Mouse (Mus musculus): ENCODE results near the gene Tnfaip8l3. TPM values are rescaled to one million over a fixed set of nuclear protein-coding genes. Genes with fewer than 3 reads are reported as not detected.

The Tnfaip8l3 gene
- 0.32 and 0.53 TPM in 2 replicates for polyA plus RNA-seq (2015; fragmentation: Nextera tagmentation; extraction: Ambion mirVana)

DNA sequence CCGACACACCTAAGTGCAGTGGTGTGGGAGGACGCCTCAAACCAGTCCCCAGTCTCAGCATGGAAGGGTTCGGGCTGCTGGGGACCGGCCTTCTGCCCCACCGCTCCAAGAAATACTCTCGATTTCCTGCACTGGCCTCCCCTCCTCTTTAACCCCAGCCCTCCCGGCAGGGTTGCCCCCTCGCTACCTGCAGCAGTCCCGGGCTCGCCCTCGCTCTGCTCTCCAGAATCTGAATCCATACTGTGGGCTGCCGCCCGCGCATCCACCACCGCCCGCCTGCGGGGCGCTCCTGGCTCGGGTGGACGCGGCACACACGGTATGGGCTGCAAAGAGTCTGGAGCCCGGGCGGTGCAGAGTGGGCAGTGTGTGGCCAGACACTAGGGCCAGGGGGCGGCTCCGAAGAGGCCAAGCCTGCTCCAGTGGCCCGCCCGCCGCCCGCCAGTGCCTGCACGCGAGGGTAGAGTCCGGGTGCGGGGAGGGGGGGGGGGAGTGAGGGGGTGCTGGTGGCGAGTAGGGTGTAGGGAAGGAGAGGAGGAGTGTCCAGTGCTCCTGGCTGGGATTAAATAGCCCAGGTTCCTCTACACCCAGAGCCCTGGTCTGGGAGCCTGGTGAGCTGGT, at the start of gene Tnfaip8l3:
TSS of gene Tnfaip8l3 (minus strand) at position 357 of the 618 bp plus-strand sequence.
- peak within 1 kb of the TSS; percentile 98 for H3K4me2 ChIP-seq
- WGBS, result under 1% methylated on average over 34 of the region's 35 CpGs
- peak within 1 kb of the TSS; percentile 40 for H3K9ac ChIP-seq

GRCm38 (mm10) chr9:54112726-54113125, 44.5 kb upstream of the Tnfaip8l3 start:
- Histone ChIP-seq H3K9me3 (replicated peaks) (no peaks in the 10 kb centered on the region), H3K4me2 (no peak overlapping the region), H3K4me1 (replicated peaks) (no peaks in the 10 kb centered on the region), H3K27me3 (no peaks in the 10 kb centered on the region), H3K9ac (no peak overlapping the region), H3K4me3 (no peak overlapping the region), H3K27ac (no peak overlapping the region), H3K36me3 (no peaks in the 10 kb centered on the region)
- no peak for ATAC-seq (replicated peaks; ENCODE audit: insufficient number of reproducible peaks, insufficient read depth, low FRiP score, low read depth)

More for the DNA sequence above, at the start of gene Tnfaip8l3:
- H3K27ac ChIP-seq, result no peak within 1 kb of the TSS
- no peaks in the 10 kb centered on the region for H3K9me3 ChIP-seq (replicated peaks)
- H3K27me3 ChIP-seq, result peaks cover 43% of the 10 kb centered on the region
- ATAC-seq (replicated peaks; ENCODE audit: insufficient number of reproducible peaks, insufficient read depth, low FRiP score, low read depth), result peak; percentile 68
- H3K4me1 ChIP-seq (replicated peaks), result peaks cover 19% of the 10 kb centered on the region
- no peaks in the 10 kb centered on the region for H3K36me3 ChIP-seq
- H3K4me3 ChIP-seq, result peak within 1 kb of the TSS; percentile 57

- Histone ChIP-seq H3K27ac (no peak overlapping the region), H3K4me1 (replicated peaks) (no peaks in the 10 kb centered on the region), H3K4me2 (no peak overlapping the region), H3K9me3 (replicated peaks) (no peaks in the 10 kb centered on the region), H3K36me3 (no peaks in the 10 kb centered on the region), H3K4me3 (no peak overlapping the region), H3K9ac (no peak overlapping the region), H3K27me3 (no peaks in the 10 kb centered on the region)
- ATAC-seq (replicated peaks; ENCODE audit: insufficient number of reproducible peaks, insufficient read depth, low FRiP score, low read depth), result no peak
Measured at GRCm38 (mm10) chr9:54098636-54099035, 30.4 kb upstream of the Tnfaip8l3 start.

GRCm38 (mm10) chr9:54097091-54097490, 28.9 kb upstream of the Tnfaip8l3 start:
- Histone ChIP-seq H3K27me3 (no peaks in the 10 kb centered on the region), H3K36me3 (no peaks in the 10 kb centered on the region), H3K9ac (no peak overlapping the region), H3K27ac (no peak overlapping the region), H3K4me3 (no peak overlapping the region), H3K4me2 (no peak overlapping the region), H3K9me3 (replicated peaks) (no peaks in the 10 kb centered on the region), H3K4me1 (replicated peaks) (no peaks in the 10 kb centered on the region)
- WGBS, result 72% methylated on average over 6 of the region's 6 CpGs
- ATAC-seq (replicated peaks; ENCODE audit: insufficient number of reproducible peaks, insufficient read depth, low FRiP score, low read depth), result no peak

DNA sequence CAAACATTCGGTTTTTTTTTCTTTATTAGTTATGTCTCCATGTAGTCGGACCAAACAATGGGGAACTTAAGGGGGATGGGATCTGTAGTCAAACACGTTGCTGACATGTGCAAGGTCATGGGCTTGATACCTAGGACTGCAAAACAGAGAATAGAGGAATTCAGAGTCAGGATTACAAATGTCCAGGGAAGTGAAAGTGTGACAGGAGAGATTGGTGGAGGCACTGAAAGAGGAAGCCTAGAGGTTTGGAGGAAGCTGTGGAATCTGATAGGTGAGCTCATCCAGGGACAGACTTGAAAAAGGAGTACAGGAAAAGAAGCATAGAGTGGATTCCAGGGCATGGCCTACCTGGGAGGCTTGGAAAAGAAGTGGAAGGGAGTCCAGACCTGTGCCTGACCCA, 16.1 kb upstream of the Tnfaip8l3 start:
- WGBS, result 68% methylated on average over 3 of the region's 3 CpGs
- Histone ChIP-seq H3K4me3 (no peak overlapping the region), H3K4me1 (replicated peaks) (no peaks in the 10 kb centered on the region), H3K27ac (no peak overlapping the region), H3K9ac (no peak overlapping the region), H3K4me2 (no peak overlapping the region), H3K9me3 (replicated peaks) (no peaks in the 10 kb centered on the region), H3K27me3 (no peaks in the 10 kb centered on the region), H3K36me3 (no peaks in the 10 kb centered on the region)
- ATAC-seq (replicated peaks; ENCODE audit: insufficient number of reproducible peaks, insufficient read depth, low FRiP score, low read depth), result no peak

DNA sequence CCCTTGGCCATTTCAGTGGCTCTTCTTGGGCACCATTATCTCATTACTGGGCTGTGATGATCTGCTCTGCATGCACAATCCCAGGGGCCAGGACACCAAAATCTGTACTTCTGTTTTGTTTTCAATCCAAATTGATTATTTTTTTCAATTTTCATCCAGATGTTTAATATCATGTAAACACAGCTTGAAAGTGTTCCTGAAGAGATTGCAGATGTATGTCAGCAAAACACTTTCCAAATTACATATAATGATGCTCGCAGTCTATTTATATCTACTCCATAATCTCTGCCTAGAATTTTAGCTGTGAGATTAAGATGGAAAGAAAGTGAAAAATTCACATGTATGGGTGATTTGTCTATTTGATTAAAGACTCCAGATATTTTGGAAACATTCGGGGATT, 9.6 kb upstream of the Tnfaip8l3 start:
- 67% methylated on average over 2 of the region's 2 CpGs for WGBS
- Histone ChIP-seq H3K27ac (no peak overlapping the region), H3K27me3 (no peaks in the 10 kb centered on the region), H3K9ac (no peak overlapping the region), H3K4me1 (replicated peaks) (no peaks in the 10 kb centered on the region), H3K36me3 (no peaks in the 10 kb centered on the region), H3K4me2 (no peak overlapping the region), H3K9me3 (replicated peaks) (no peaks in the 10 kb centered on the region), H3K4me3 (no peak overlapping the region)
- ATAC-seq (replicated peaks; ENCODE audit: insufficient number of reproducible peaks, insufficient read depth, low FRiP score, low read depth), result no peak

DNA sequence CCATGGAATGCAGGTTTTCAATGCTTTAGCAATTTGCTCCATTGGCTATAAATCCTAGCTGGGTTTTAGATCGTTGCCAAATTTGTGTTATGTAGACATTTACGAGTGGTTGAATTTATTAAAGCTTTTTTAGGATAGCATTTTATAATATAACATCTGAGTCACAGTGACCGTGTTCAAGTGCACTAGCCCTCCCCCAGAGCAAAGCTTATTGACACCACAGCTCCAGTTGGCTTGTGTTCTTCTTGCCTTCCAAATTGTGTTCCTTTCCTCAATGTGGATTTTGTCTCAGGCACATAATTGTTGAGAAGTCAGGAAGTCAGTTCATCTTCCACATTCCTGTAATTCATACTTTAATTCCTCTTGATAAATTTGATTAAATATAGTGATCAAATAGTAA, 6.7 kb upstream of the Tnfaip8l3 start:
- no peak for ATAC-seq (replicated peaks; ENCODE audit: insufficient number of reproducible peaks, insufficient read depth, low FRiP score, low read depth)
- no peaks in the 10 kb centered on the region for H3K36me3 ChIP-seq
- no peak overlapping the region for H3K9ac ChIP-seq
- H3K9me3 ChIP-seq (replicated peaks), result no peaks in the 10 kb centered on the region
- no peaks in the 10 kb centered on the region for H3K27me3 ChIP-seq
- H3K4me2 ChIP-seq, result no peak overlapping the region
- H3K4me1 ChIP-seq (replicated peaks), result no peaks in the 10 kb centered on the region
- WGBS, result 70% methylated on average over 3 of the region's 3 CpGs
- no peak overlapping the region for H3K4me3 ChIP-seq
- no peak overlapping the region for H3K27ac ChIP-seq

DNA sequence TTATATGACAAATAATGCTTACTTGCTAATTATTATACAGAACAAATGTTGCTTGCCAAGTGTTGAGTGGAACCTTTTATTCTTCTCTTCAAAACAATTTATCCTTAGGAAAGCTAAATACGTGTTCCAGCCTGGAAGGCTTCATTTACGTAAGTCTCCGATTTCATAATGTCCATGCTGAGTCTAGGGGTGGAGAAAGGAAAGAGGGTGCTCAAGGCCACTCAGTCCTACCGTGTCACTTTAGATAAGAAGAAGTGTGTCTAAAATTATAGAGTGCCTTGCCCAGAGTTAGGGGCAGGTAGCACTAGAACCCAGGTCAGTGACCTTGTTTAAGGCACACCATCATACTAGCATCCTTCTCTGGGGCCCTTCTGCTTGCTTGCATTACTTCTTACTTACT, 5.5 kb upstream of the Tnfaip8l3 start:
- 60% methylated on average over 4 of the region's 4 CpGs for WGBS

GRCm38 (mm10) chr9:54071474-54072095, 3.4 kb upstream of the Tnfaip8l3 start:
- Histone ChIP-seq H3K4me1 (replicated peaks) (peaks cover 17% of the 10 kb centered on the region), H3K9me3 (replicated peaks) (no peaks in the 10 kb centered on the region), H3K4me3 (no peak overlapping the region), H3K27ac (no peak overlapping the region), H3K9ac (no peak overlapping the region), H3K4me2 (no peak overlapping the region), H3K27me3 (peaks cover 27% of the 10 kb centered on the region), H3K36me3 (no peaks in the 10 kb centered on the region)
- no peak for ATAC-seq (replicated peaks; ENCODE audit: insufficient number of reproducible peaks, insufficient read depth, low FRiP score, low read depth)
- WGBS, result 53% methylated on average over 7 of the region's 7 CpGs

More for the DNA sequence above, 5.5 kb upstream of the Tnfaip8l3 start:
- Histone ChIP-seq H3K4me3 (no peak overlapping the region), H3K27me3 (peaks cover 6% of the 10 kb centered on the region; the same call in 1 of the 2 replicates), H3K4me2 (no peak overlapping the region), H3K4me1 (replicated peaks) (peaks cover 8% of the 10 kb centered on the region), H3K27ac (no peak overlapping the region), H3K36me3 (no peaks in the 10 kb centered on the region), H3K9ac (no peak overlapping the region), H3K9me3 (replicated peaks) (no peaks in the 10 kb centered on the region)
- no peak for ATAC-seq (replicated peaks; ENCODE audit: insufficient number of reproducible peaks, insufficient read depth, low FRiP score, low read depth)

GRCm38 (mm10) chr9:54069204-54069603, 1.0 kb upstream of the Tnfaip8l3 start:
- no peaks in the 10 kb centered on the region for H3K9me3 ChIP-seq (replicated peaks)
- H3K4me2 ChIP-seq, result peak overlapping the region; percentile 98
- peak overlapping the region; percentile 19; the same call in 1 of the 2 replicates for H3K9ac ChIP-seq
- peak overlapping the region; percentile 57 for H3K4me3 ChIP-seq
- WGBS, result 45% methylated on average over 5 of the region's 5 CpGs
- H3K36me3 ChIP-seq, result no peaks in the 10 kb centered on the region
- no peak for ATAC-seq (replicated peaks; ENCODE audit: insufficient number of reproducible peaks, insufficient read depth, low FRiP score, low read depth)
- H3K27ac ChIP-seq, result no peak overlapping the region
- peaks cover 19% of the 10 kb centered on the region for H3K4me1 ChIP-seq (replicated peaks)
- peaks cover 38% of the 10 kb centered on the region for H3K27me3 ChIP-seq

DNA sequence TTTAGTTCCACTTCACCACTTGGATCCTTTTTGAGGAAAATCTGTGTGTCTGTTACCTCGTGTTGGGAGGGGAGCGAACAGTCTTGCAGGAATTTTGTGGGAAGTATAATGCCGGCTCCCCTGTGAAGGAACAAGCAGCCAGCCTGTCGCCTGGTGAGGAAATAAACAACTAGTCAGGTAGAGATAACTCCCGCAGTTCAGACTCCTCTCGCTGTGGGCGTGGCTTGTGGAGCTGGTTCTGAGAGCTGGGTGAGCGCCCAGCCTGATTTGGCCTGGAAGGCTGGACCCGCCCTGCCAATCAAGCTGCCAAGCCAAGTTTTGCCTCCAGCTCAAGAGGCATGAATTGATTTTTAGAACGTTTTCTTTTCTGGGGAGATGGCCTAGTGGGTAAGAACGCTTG, 589 bp upstream of the Tnfaip8l3 start:
- Histone ChIP-seq H3K9ac (peak overlapping the region; percentile 19; the same call in 1 of the 2 replicates), H3K4me1 (replicated peaks) (peaks cover 19% of the 10 kb centered on the region), H3K27me3 (peaks cover 42% of the 10 kb centered on the region), H3K4me2 (peak overlapping the region; percentile 98), H3K9me3 (replicated peaks) (no peaks in the 10 kb centered on the region), H3K4me3 (peak overlapping the region; percentile 57), H3K36me3 (no peaks in the 10 kb centered on the region), H3K27ac (no peak overlapping the region)
- ATAC-seq (replicated peaks; ENCODE audit: insufficient number of reproducible peaks, insufficient read depth, low FRiP score, low read depth), result peak; percentile 78
- WGBS, result under 1% methylated on average over 11 of the region's 11 CpGs

DNA sequence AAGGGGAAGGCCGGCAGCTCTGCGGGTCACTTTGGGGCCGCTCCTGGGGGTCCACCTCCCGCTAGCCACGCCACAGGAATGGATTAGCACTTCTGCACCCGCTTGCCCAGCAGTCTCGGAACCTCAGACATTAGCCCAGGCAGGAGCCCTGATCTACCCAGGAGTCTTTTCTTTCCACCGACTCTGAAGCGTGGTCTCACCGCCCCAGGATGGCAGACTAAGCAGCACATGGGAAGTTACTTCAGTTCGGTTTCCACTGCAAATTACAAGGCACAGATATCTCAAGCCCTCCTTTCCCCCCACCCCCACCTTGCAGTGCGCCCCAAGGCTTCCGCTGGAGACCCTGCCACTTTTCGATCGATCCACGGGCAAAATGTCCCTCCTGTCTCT, 551 bp downstream of the Tnfaip8l3 start:
- peak overlapping the region; percentile 40; the same call in 1 of the 2 replicates for H3K9ac ChIP-seq
- 3% methylated on average over 16 of the region's 16 CpGs for WGBS
- peaks cover 19% of the 10 kb centered on the region for H3K4me1 ChIP-seq (replicated peaks)
- H3K27ac ChIP-seq, result no peak overlapping the region
- peaks cover 43% of the 10 kb centered on the region for H3K27me3 ChIP-seq
- H3K36me3 ChIP-seq, result no peaks in the 10 kb centered on the region
- H3K4me2 ChIP-seq, result peak overlapping the region; percentile 98
- H3K9me3 ChIP-seq (replicated peaks), result no peaks in the 10 kb centered on the region
- no peak for ATAC-seq (replicated peaks; ENCODE audit: insufficient number of reproducible peaks, insufficient read depth, low FRiP score, low read depth)
- peak overlapping the region; percentile 57 for H3K4me3 ChIP-seq

Measured in heart, embryonic 15.5 days (tissue).